Mouse (Mus musculus): ENCODE measurements around the gene Acsf3. TPM values are rescaled to one million over a fixed set of nuclear protein-coding genes. Genes with fewer than 3 reads are reported as not detected.

Gene Acsf3
- total and polyA plus RNA-seq, 2 experiments: 12.8 to 38.4 TPM

DNA sequence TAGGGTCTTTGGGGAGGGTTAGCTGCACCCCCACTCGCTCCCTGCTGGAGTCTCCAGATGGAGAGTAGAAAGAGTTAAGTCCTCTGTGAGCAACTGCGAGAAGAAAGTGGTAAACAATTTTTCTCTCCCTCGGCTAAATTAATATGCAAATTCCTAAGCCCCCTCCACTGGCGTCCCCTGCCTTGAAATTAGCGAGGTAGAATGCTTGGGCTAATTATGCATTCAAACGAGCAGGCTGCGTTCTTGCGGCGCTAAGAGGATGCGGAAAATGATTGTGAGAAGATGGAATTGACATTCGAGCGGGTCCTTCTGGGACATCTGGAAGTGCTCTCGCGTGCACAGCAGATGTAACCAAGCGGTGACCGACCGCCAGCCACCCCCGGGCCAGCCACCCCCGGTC, 32.8 kb upstream of the Acsf3 start:
- Histone ChIP-seq H3K4me3 (ENCODE audit: insufficient read depth, low read depth, low read length) (no peak overlapping the region), H3K27me3 (ENCODE audit: control insufficient read depth, insufficient read depth, low read length) (peaks cover 2% of the 10 kb centered on the region; the same call in 1 of the 2 replicates), H3K27ac (replicated peaks; ENCODE audit: insufficient read depth, low read depth, low read length) (no peak overlapping the region), H3K36me3 (ENCODE audit: control insufficient read depth, insufficient read depth, low read length) (no peaks in the 10 kb centered on the region), H3K4me1 (ENCODE audit: control insufficient read depth, insufficient read depth, low read length) (no peaks in the 10 kb centered on the region), H3K79me2 (ENCODE audit: control insufficient read depth, insufficient read depth, low read length) (no peaks in the 10 kb centered on the region), H3K9ac (ENCODE audit: low read depth, low read length) (no peak overlapping the region)
- TF ChIP-seq CTCF (IDR thresholded peaks at IDR 0.05; ENCODE audit: low read depth, low read length) (no peak), POLR2A (IDR thresholded peaks at IDR 0.05; ENCODE audit: extremely low read depth, insufficient read depth, low read length) (no peak)
- WGBS: 32% methylated on average over 19 of the region's 19 CpGs
- DNase-seq (ENCODE audit: extremely low read depth, low read depth, low spot score): no peak

DNA sequence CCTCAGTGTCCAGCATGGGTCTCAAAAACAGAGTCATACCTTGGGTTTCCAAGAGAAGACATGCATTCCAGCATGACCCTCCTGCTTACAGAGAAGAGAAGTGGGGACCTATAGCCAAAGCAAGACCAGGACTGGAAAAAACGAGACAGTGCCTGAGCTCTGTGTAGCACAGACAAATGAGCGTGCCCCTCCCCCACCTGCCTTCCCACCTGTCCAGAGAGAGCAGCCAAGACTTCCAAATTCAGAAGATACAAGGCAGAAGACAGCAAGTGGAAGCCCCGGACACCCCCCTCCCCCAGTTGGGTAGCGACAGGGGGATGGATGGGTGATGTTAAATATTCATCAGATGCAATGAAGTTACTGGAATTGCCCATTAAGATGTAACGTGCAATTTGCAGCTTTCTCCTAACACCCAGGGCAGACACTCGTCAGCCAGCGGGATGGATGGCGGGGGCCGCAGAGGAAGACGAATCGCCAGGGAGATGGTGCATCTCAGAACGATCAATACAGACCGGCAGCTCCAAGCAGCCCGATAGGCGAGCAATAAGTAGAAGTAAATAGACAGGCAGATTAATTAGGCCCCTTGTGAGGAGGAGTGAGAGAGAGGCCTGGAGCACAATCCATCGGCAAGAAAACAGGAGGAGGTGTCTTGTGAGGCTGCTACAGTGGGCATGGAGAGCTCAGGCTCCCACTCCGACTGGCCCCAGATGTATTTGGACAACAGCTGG, 30.1 kb upstream of the Acsf3 start:
- 46% methylated on average over 17 of the region's 17 CpGs for WGBS
- Histone ChIP-seq H3K27ac (replicated peaks; ENCODE audit: insufficient read depth, low read depth, low read length) (no peak overlapping the region), H3K79me2 (ENCODE audit: control insufficient read depth, insufficient read depth, low read length) (no peaks in the 10 kb centered on the region), H3K9ac (ENCODE audit: low read depth, low read length) (no peak overlapping the region), H3K4me1 (ENCODE audit: control insufficient read depth, insufficient read depth, low read length) (no peaks in the 10 kb centered on the region), H3K27me3 (ENCODE audit: control insufficient read depth, insufficient read depth, low read length) (peaks cover 2% of the 10 kb centered on the region; the same call in 1 of the 2 replicates), H3K36me3 (ENCODE audit: control insufficient read depth, insufficient read depth, low read length) (no peaks in the 10 kb centered on the region), H3K4me3 (ENCODE audit: insufficient read depth, low read depth, low read length) (no peak overlapping the region)
- no peak for DNase-seq (ENCODE audit: extremely low read depth, low read depth, low spot score)
- TF ChIP-seq CTCF (IDR thresholded peaks at IDR 0.05; ENCODE audit: low read depth, low read length) (no peak), POLR2A (IDR thresholded peaks at IDR 0.05; ENCODE audit: extremely low read depth, insufficient read depth, low read length) (no peak)

DNA sequence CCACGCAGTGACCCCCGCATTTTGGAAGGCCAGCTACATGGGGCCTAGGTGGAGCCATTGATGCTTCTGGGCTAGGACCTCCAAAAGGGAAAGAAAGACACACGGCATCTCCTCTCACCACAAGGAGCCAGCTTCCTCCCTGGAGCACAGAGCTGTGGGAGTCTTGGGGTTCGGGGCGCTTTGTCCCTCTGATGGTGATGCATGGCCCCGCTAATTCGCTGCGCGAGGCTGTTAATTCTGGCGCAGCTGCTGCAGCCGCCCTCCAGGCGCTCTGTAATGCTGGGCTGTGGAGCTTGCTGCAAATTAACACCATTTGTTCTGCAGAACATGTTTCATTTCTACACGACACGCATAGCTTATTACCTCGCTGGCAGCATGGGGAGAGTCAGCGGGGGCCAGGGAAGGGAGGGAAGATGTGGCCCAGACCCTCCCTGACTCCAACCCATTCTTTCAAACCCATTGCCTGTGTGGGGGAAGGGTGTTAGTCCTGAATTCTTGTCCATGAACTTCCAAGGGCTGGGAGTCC, 29.5 kb upstream of the Acsf3 start:
- TF ChIP-seq POLR2A (IDR thresholded peaks at IDR 0.05; ENCODE audit: extremely low read depth, insufficient read depth, low read length) (no peak), CTCF (IDR thresholded peaks at IDR 0.05; ENCODE audit: low read depth, low read length) (no peak)
- H3K27me3 ChIP-seq (ENCODE audit: control insufficient read depth, insufficient read depth, low read length): peaks cover 2% of the 10 kb centered on the region; the same call in 1 of the 2 replicates
- H3K9ac ChIP-seq (ENCODE audit: low read depth, low read length): no peak overlapping the region
- H3K36me3 ChIP-seq (ENCODE audit: control insufficient read depth, insufficient read depth, low read length): no peaks in the 10 kb centered on the region
- no peaks in the 10 kb centered on the region for H3K4me1 ChIP-seq (ENCODE audit: control insufficient read depth, insufficient read depth, low read length)
- DNase-seq (ENCODE audit: extremely low read depth, low read depth, low spot score): no peak
- no peaks in the 10 kb centered on the region for H3K79me2 ChIP-seq (ENCODE audit: control insufficient read depth, insufficient read depth, low read length)
- no peak overlapping the region for H3K4me3 ChIP-seq (ENCODE audit: insufficient read depth, low read depth, low read length)
- 45% methylated on average over 16 of the region's 16 CpGs for WGBS
- no peak overlapping the region for H3K27ac ChIP-seq (replicated peaks; ENCODE audit: insufficient read depth, low read depth, low read length)

DNA sequence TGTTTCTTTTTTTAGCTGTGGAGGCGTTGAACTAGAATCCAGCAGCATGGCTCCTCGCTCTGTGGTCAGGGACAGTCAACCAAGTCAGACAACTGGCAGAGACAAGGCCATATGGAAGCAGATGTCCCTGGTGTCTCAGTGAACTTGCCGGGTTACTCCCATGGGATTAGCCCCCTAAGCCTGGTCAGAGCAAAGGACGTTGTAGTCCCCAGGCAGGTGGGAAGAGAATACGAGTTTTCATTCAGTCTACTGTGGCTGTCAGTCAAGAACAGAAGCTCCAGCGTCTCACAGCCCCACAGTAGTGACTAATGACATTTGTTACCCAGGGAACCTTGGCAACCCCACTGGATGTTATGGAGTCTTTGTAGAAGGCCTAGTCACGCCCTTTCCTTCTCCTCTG, 28.8 kb upstream of the Acsf3 start:
- Histone ChIP-seq H3K4me1 (ENCODE audit: control insufficient read depth, insufficient read depth, low read length) (no peaks in the 10 kb centered on the region), H3K27ac (replicated peaks; ENCODE audit: insufficient read depth, low read depth, low read length) (no peak overlapping the region), H3K36me3 (ENCODE audit: control insufficient read depth, insufficient read depth, low read length) (no peaks in the 10 kb centered on the region), H3K27me3 (ENCODE audit: control insufficient read depth, insufficient read depth, low read length) (peaks cover 2% of the 10 kb centered on the region; the same call in 1 of the 2 replicates), H3K9ac (ENCODE audit: low read depth, low read length) (no peak overlapping the region), H3K4me3 (ENCODE audit: insufficient read depth, low read depth, low read length) (no peak overlapping the region), H3K79me2 (ENCODE audit: control insufficient read depth, insufficient read depth, low read length) (no peaks in the 10 kb centered on the region)
- no peak for DNase-seq (ENCODE audit: extremely low read depth, low read depth, low spot score)
- WGBS: 62% methylated on average over 7 of the region's 7 CpGs
- TF ChIP-seq CTCF (IDR thresholded peaks at IDR 0.05; ENCODE audit: low read depth, low read length): no peak
- TF ChIP-seq POLR2A (IDR thresholded peaks at IDR 0.05; ENCODE audit: extremely low read depth, insufficient read depth, low read length): no peak

DNA sequence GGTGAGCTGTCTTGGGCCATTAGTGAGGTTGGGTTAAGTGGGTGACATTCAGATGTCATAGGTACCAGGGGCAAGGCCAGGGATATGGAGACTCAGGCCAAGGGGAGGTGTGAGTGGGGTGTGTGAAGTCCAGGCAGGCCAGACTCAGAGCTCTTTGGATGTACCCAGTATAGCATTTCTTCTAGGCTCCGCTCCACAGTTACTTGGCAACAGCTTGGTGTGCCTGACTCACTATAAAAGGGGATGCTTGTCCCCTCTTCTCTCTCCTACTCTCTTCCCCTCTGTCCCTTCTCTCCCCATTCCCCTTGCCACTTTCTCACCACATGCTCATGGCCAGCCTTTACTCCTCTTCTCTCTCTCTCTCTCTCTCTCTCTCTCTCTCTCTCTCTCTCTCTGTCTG, 27.5 kb upstream of the Acsf3 start:
- no peak overlapping the region for H3K4me3 ChIP-seq (ENCODE audit: insufficient read depth, low read depth, low read length)
- no peak overlapping the region for H3K9ac ChIP-seq (ENCODE audit: low read depth, low read length)
- no peaks in the 10 kb centered on the region for H3K4me1 ChIP-seq (ENCODE audit: control insufficient read depth, insufficient read depth, low read length)
- no peak for TF ChIP-seq CTCF (IDR thresholded peaks at IDR 0.05; ENCODE audit: low read depth, low read length)
- TF ChIP-seq POLR2A (IDR thresholded peaks at IDR 0.05; ENCODE audit: extremely low read depth, insufficient read depth, low read length): no peak
- no peaks in the 10 kb centered on the region for H3K79me2 ChIP-seq (ENCODE audit: control insufficient read depth, insufficient read depth, low read length)
- H3K27me3 ChIP-seq (ENCODE audit: control insufficient read depth, insufficient read depth, low read length): no peaks in the 10 kb centered on the region
- DNase-seq (ENCODE audit: extremely low read depth, low read depth, low spot score): no peak
- H3K27ac ChIP-seq (replicated peaks; ENCODE audit: insufficient read depth, low read depth, low read length): no peak overlapping the region
- whole genome bisulfite sequencing: 100% methylated on average over 1 of the region's 1 CpGs
- no peaks in the 10 kb centered on the region for H3K36me3 ChIP-seq (ENCODE audit: control insufficient read depth, insufficient read depth, low read length)

DNA sequence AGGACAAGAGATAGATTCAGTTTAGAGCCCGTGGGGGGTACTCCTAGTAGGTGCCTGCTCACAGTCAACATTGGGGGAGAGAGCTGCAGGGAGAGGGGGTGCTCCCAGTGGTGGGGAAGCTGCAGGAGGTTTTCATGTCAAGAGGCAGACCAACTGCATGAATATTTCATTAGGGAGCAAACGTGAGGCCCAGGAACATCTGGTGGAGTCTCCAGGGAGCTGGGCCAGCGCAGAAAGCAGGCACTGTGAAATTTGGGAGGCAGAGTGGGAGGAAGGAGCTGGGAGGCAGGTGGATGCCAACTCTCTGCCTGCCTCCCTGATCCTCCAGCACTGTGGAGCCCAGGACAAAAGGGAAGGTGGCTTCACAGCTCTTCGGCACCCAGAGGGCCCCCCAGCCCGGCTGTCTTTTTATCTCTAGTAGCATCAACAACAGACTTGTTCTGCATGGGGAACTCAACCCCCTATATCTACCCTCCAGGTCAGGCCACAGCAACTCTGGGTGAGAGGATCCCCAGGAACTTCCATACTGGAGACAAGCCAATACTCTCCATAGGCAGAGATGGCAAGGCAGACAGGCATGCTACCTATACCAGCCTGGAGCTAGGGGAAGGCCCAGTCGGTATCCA, 25.8 kb upstream of the Acsf3 start:
- H3K4me1 ChIP-seq (ENCODE audit: control insufficient read depth, insufficient read depth, low read length): no peaks in the 10 kb centered on the region
- no peak overlapping the region for H3K4me3 ChIP-seq (ENCODE audit: insufficient read depth, low read depth, low read length)
- no peaks in the 10 kb centered on the region for H3K27me3 ChIP-seq (ENCODE audit: control insufficient read depth, insufficient read depth, low read length)
- no peak overlapping the region for H3K9ac ChIP-seq (ENCODE audit: low read depth, low read length)
- DNase-seq (ENCODE audit: extremely low read depth, low read depth, low spot score): no peak
- H3K79me2 ChIP-seq (ENCODE audit: control insufficient read depth, insufficient read depth, low read length): no peaks in the 10 kb centered on the region
- 77% methylated on average over 6 of the region's 6 CpGs for WGBS
- H3K36me3 ChIP-seq (ENCODE audit: control insufficient read depth, insufficient read depth, low read length): no peaks in the 10 kb centered on the region
- no peak overlapping the region for H3K27ac ChIP-seq (replicated peaks; ENCODE audit: insufficient read depth, low read depth, low read length)
- TF ChIP-seq CTCF (IDR thresholded peaks at IDR 0.05; ENCODE audit: low read depth, low read length) (no peak), POLR2A (IDR thresholded peaks at IDR 0.05; ENCODE audit: extremely low read depth, insufficient read depth, low read length) (no peak)
